Mouse (Mus musculus) intestine, postnatal 0 days (tissue): ENCODE data around the gene Usp24. TPM values are rescaled to one million over a fixed set of nuclear protein-coding genes. Genes with fewer than 3 reads are reported as not detected.

ENCODE experiments used
- ATAC-seq: fragments of 200-750 bp; cut with Nextera tagmentation; 2 replicates; pipeline ENCODE4 v1.8.0; 2017; ENCODE audit warnings: mild to moderate bottlenecking, moderate TSS enrichment, moderate library complexity
- H3K27ac ChIP-seq: fragments of 300-500 bp; sonication (generic); 2 replicates; pipeline ENCODE4 v1.5.1; 2014; ENCODE audit warnings: mild to moderate bottlenecking, low read depth, low read length, moderate library complexity
- H3K27me3 ChIP-seq: fragments of 300-500 bp; sonication (generic); replicated peaks from 2 replicates; pipeline ENCODE4 v1.6.1; 2014; ENCODE audit warnings: low read length, mixed read lengths; ENCODE audit not compliant: control insufficient read depth, insufficient read depth
- H3K36me3 ChIP-seq: fragments of 300-500 bp; sonication (generic); 2 replicates; pipeline ENCODE4 v1.6.1; 2014; ENCODE audit warnings: mild to moderate bottlenecking, moderate library complexity; ENCODE audit not compliant: control insufficient read depth, insufficient read depth
- H3K4me1 ChIP-seq: fragments of 300-500 bp; sonication (generic); replicated peaks from 2 replicates; pipeline ENCODE4 v1.6.1; 2014; ENCODE audit warnings: antibody characterized with exemption, low read length, mixed read lengths; ENCODE audit not compliant: control insufficient read depth, insufficient read depth
- H3K4me2 ChIP-seq: fragments of 300-500 bp; sonication (generic); replicated peaks from 2 replicates; pipeline ENCODE4 v1.6.1; 2014; ENCODE audit warnings: low read depth, mild to moderate bottlenecking, moderate library complexity
- H3K4me3 ChIP-seq: fragments of 300-500 bp; sonication (generic); 2 replicates; pipeline ENCODE4 v1.5.1; 2014; ENCODE audit warnings: low read depth, low read length
- H3K9ac ChIP-seq: fragments of 300-500 bp; sonication (generic); 2 replicates; pipeline ENCODE4 v1.6.1; 2014; ENCODE audit warnings: mild to moderate bottlenecking, low read depth, low read length
- H3K9me3 ChIP-seq: fragments of 300-500 bp; sonication (generic); 2 replicates; pipeline ENCODE4 v1.6.1; 2016; ENCODE audit warnings: mixed run types; ENCODE audit not compliant: control insufficient read depth
- CTCF ChIP-seq: sonication (generic); IDR thresholded peaks from 2 replicates; pipeline ENCODE4 v1.5.1; 2016; ENCODE audit warnings: low read depth, mild to moderate bottlenecking, control low read depth, antibody characterized with exemption, moderate library complexity
- WGBS: fragments of 180-500 bp; shearing (Covaris S2); extraction: QIAGEN DNeasy Blood & Tissue Kit; methylation state at CpG from one replicate; pipeline ENCODE4 v1.1.7; 2014; 5-methylcytosine and 5-hydroxymethylcytosine counted together
- polyA plus RNA-seq: library from polyadenylated mRNA; unstranded; fragments of >200 nt; fragmentation: Nextera tagmentation; extraction: Ambion mirVana; gene quantifications from 2 replicates; pipeline ENCODE4 v1.2.1, GENCODE M21; 2015

The Usp24 gene
- polyA plus RNA-seq, 1 experiment from 2014 or later = 5.3 TPM

DNA sequence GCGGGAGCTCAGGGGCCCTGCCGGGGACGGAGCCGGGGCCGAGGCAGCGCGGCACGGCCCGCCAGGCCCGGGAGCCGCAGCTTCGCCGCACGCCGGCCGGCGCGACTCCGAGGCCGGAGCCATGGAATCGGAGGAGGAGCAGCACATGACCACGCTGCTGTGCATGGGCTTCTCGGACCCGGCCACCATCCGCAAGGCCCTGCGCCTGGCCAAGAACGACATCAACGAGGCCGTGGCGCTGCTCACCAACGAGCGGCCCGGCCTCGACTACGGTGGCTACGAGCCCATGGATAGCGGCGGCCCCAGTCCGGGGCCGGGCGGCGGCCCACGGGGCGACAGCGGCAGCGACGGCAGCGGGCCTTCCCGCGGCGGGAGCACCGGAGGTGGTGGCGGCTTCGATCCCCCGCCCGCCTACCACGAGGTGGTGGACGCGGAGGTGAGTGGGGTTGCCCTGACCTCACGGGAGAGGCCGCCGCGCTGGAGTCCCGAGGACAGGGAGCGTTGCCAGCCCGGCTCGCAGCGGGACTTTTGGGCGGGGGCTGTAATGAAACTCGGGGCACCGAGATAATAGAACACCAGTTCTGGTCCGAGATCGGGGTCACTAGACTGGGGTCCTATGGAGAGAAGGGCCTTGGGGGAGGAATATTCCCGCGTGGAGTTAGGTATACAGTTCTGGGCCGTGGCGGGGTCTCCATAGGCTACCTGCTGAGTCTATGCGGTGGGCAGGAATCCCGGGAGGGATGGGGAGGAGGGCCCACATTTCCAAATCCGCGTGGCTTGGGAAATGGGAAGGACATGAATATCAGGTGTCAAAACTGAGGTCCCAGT is 552 bp downstream of the Usp24 start:
- H3K27ac ChIP-seq = peak overlapping the region; percentile 92
- no peaks in the 10 kb centered on the region; the same call in 1 of the 2 replicates for H3K4me1 ChIP-seq
- peak; percentile 60 for ATAC-seq
- H3K36me3 ChIP-seq = no peaks in the 10 kb centered on the region
- whole genome bisulfite sequencing = under 1% methylated on average over 80 of the region's 81 CpGs
- peak overlapping the region; percentile 96 for H3K9ac ChIP-seq
- peak overlapping the region; percentile 91 for H3K4me2 ChIP-seq
- peak overlapping the region; percentile 95 for H3K4me3 ChIP-seq
- no peak for TF ChIP-seq CTCF
- no peaks in the 10 kb centered on the region for H3K27me3 ChIP-seq
- H3K9me3 ChIP-seq = no peaks in the 10 kb centered on the region

DNA sequence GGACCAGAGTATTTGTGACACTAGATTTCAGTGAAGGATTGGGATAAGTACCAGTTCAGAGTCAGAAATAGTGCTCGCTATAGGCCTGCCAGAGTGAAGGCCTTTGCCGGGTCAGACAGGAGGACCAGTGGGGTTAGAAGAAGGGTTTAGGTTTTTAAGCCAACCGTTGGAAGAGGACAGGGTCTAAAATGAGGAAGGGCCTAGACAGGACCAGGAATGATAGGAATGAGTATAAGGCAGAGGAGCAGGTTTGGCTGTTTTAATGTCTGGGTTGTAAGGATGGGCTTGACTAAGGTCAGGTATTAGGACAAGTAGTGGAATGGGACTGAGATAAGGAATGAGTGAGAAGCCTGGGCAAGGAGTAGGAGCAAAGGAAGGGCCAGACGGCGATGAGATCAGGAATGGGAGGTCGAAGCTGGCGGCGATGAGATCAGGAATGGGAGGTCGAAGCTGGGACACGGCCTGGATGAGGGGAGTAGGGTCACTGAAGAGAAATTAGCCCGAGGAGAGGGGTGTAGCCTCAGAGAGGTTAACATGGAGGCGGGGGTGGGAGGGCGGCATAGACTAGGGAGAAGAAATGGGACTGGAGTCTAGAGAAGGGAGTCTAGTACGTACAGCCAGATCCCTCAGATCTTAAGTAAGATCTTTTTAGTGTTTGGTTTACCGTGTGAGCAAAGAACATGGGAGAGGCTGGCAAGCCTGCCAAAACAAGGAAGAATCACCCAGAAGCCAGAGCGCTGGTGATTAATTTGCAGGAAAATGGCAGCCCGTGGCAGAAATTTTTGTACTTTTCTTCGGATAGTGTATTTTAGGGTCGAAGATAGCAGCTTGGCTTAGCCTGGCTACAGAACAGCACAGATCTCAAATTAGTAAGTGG is 1.4 kb downstream of the Usp24 start:
- Histone ChIP-seq H3K4me3 (peak overlapping the region; percentile 95), H3K36me3 (no peaks in the 10 kb centered on the region), H3K27me3 (no peaks in the 10 kb centered on the region), H3K27ac (peak overlapping the region; percentile 15; the same call in 1 of the 2 replicates), H3K9ac (peak overlapping the region; percentile 96), H3K4me1 (no peaks in the 10 kb centered on the region; the same call in 1 of the 2 replicates), H3K4me2 (peak overlapping the region; percentile 91), H3K9me3 (no peaks in the 10 kb centered on the region)
- no peak for TF ChIP-seq CTCF
- no peak for ATAC-seq
- 18% methylated on average over 19 of the region's 19 CpGs for WGBS

DNA sequence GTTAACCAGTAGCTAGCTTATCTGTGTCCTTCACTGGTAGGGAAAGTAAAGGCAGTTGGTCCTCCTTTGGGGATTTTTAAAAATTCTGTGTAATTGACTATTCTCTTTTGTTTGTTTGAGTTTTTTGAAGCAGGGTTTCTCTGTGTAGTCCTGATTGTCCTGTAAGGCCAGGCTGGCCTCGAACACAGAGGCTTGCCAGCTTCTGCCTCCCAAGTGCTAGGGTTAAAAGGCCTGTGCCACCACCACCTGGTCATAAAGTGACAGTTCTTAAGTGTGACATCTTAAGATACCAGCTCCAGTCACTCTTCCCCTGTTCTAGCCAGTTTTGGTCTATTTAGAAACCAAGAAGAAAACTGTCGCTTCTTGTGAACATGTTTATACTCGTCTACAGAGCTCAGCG is 2.2 kb downstream of the Usp24 start:
- WGBS = 77% methylated on average over 4 of the region's 4 CpGs
- H3K4me1 ChIP-seq = no peaks in the 10 kb centered on the region; the same call in 1 of the 2 replicates
- no peaks in the 10 kb centered on the region for H3K27me3 ChIP-seq
- ATAC-seq = no peak
- H3K36me3 ChIP-seq = no peaks in the 10 kb centered on the region
- TF ChIP-seq CTCF = no peak
- peak overlapping the region; percentile 91 for H3K4me2 ChIP-seq
- no peaks in the 10 kb centered on the region for H3K9me3 ChIP-seq
- no peak overlapping the region for H3K27ac ChIP-seq
- peak overlapping the region; percentile 96; the same call in 1 of the 2 replicates for H3K9ac ChIP-seq
- peak overlapping the region; percentile 95 for H3K4me3 ChIP-seq

DNA sequence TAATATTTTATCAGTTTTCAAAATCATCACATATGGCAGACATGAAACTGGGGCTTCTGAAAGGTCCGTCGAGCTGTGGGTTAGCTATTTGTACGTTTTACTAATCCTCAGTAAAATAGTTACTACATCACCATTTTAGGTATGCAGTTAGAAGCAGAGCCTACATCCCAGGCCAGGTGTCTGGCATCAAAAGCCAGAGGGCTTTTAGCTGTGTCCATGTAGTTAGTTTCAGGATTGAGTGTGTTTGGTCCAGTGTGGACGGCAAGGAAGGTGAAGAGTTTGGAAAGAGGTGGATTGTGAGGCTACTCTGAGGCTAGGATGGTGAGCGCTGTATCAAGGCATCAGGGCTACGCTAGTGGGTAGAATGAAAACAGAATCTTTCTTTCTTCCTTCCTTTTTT is 3.0 kb downstream of the Usp24 start:
- Histone ChIP-seq H3K4me3 (no peak overlapping the region), H3K4me1 (no peaks in the 10 kb centered on the region; the same call in 1 of the 2 replicates), H3K27ac (no peak overlapping the region), H3K4me2 (no peak overlapping the region), H3K9ac (no peak overlapping the region), H3K9me3 (no peaks in the 10 kb centered on the region), H3K36me3 (no peaks in the 10 kb centered on the region), H3K27me3 (no peaks in the 10 kb centered on the region)
- WGBS = 73% methylated on average over 6 of the region's 6 CpGs
- ATAC-seq = no peak
- TF ChIP-seq CTCF = no peak

DNA sequence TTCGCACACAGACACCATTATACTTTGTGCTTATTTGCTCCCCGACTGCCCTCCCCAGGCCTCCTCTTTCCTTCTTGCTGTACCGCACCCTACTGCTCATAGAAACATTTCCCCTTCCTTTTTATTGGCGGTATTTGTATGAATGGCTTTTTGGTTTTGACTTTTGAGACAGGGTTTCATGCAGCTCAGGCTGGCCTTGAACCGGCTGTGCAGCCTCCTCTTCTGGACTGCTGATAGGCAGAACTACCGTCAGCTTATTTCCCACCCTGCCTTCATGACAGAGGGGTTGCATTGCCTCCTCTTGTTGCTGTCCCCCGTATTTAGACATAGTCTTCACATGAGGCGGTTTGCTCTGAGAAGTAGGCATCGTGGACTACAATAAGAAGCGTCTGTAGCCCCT is 6.8 kb downstream of the Usp24 start:
- Histone ChIP-seq H3K27me3 (no peaks in the 10 kb centered on the region), H3K4me3 (no peak overlapping the region), H3K9me3 (no peaks in the 10 kb centered on the region), H3K9ac (no peak overlapping the region), H3K4me2 (no peak overlapping the region), H3K27ac (no peak overlapping the region), H3K36me3 (no peaks in the 10 kb centered on the region), H3K4me1 (no peaks in the 10 kb centered on the region; the same call in 1 of the 2 replicates)
- ATAC-seq = no peak
- no peak for TF ChIP-seq CTCF
- WGBS = 90% methylated on average over 10 of the region's 10 CpGs

DNA sequence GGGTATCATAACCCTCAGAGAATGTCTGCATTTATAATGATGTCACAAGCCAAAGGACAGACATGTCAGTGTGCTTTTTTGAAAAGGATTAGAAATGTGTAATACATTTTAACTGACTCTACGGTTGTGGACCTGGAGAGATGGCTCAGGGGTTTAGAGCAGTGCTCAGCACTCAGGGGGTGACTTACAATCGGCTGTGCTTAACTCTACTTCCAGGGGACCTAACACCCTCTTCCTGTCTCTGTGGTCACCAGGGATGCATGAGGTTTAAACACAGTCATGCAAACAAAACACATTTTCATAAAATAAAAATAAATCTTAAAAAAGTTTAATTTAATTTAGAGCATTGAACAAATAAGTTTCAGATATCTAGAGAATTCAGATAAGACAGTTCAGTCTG is 7.3 kb downstream of the Usp24 start:
- no peaks in the 10 kb centered on the region for H3K4me1 ChIP-seq
- TF ChIP-seq CTCF = no peak
- no peaks in the 10 kb centered on the region for H3K27me3 ChIP-seq
- H3K9ac ChIP-seq = no peak overlapping the region
- H3K4me2 ChIP-seq = no peak overlapping the region
- no peak for ATAC-seq
- no peaks in the 10 kb centered on the region for H3K36me3 ChIP-seq
- no peak overlapping the region for H3K4me3 ChIP-seq
- 69% methylated on average over 2 of the region's 2 CpGs for WGBS
- no peaks in the 10 kb centered on the region for H3K9me3 ChIP-seq
- H3K27ac ChIP-seq = no peak overlapping the region
